Mouse (Mus musculus) inflammation-experienced regulatory T-cells, adult 6 months (primary cell): Measurements from ENCODE around the gene Opa1. TPM values are rescaled to one million over a fixed set of nuclear protein-coding genes. Genes with fewer than 3 reads are reported as not detected.

Experiments
- ATAC-seq: one replicate; pipeline ENCODE4 v1.8.0; 2017
- polyA plus RNA-seq, 3 experiments: library from polyadenylated mRNA; unstranded; fragments of 100-300 nt; shearing (Covaris generic); gene quantifications; one replicate each; pipeline ENCODE4 v1.2.1; 2017

The Opa1 gene
- polyA plus RNA-seq: 10 to 100 TPM; 20.3 to 27.0 (median 23.1) TPM

DNA sequence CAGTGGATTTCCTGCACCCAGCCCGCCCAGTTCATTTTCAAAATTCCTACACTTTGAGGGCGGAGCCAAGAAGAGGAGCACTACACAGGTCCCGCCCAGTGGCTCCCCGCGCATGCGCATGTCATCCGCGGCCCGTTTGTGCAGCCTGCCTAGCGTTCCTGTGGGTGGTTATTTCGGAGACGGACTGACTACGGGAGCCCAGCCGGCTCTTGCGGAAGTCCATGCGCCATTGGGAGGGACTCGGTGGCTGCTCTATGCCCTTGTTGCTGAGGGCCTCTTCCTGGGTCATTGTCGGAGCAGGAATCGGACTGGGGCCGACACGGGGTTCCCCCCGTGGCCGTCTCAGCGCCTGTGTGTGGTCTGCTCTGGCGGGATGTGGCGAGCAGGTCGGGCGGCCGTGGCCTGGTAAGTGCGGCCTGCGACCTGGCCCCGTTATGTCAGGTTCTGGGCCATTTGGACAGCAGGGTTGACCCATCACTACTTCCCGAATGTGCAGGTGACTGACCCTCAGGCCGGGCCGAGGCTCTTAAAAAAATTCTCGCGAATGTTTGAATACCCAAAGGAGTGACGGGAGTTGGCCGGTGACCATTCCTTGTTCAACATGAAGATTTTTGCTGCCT, at the start of gene Opa1:
Gene Opa1, plus strand, starts transcription at position 168 of the 620 bp plus-strand sequence.
- ATAC-seq: peak; percentile 97

DNA sequence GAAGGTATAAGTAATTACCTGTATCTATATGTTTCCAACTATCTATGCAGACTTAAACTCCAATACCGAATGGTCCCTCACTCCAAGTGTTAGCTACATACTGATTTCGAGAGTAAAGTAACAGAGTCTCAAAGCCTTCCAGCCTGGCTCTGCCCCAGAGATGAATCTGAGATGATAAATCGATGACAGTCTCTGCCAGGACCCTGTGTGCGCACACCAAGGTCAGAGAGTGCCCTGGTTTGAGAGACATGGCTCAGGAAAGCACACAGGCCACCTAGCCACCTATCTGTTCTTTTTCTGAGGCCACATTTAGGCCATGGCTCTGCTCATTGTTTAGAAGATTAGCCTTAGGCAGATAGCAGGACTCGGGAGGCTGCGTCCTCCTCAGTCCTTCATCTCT, 45.5 kb upstream of the Opa1 start:
- no peak for ATAC-seq

DNA sequence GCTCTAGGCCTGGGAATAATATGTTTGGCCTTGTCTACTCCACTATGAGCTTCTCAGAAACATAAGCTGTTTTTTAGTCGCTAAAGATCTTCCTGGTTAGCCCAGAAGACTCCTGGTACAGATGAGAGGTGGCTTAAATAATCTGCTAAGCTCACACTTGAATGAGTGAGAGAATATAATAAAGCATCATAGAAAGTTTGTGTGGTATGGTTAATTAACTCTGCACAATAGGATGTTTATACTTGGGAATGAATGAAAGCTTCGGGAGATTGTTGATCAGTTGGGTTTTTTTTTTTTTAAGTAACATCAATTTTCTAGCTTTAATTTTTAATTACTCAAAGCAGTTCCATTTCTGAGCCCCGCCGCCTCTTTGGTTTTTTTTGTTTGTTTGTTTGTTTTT, 43.3 kb upstream of the Opa1 start:
- ATAC-seq: no peak

DNA sequence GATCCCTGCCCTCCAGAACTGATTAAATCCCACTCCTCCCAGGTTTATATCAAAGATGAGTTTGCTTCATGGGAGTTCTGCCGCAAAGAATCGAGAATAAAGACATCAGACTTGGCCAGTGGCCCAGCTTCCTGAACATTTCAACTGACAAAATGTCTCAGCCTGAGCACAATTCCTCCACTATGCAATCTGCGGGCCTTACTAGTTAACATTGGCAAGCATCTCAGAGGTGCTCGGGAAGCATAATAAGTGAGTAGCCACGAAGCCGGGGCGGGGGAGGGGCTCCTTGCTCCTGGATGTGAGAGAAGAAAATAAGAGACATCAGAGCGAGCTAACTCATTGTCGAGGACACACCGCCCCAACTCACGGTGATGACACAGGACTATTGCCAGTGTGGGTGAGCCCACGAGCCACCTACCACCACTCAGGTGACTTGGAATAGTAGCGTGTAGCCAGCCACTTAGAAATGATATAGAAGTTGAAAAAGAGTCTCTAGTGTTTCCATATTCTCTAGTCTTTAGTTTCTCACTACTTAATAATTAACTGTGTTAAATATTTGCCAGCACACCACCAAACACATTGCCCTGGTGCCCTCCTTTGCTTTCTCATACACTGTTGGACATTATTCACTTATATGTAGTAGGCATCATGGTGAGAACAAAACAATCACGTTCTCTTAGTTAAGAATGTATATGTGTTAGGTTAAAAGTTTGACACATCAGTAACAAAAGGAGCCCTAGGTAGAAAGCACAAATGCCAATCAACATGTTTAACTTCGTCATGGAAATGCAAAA, 42.5 kb upstream of the Opa1 start:
- no peak for ATAC-seq

DNA sequence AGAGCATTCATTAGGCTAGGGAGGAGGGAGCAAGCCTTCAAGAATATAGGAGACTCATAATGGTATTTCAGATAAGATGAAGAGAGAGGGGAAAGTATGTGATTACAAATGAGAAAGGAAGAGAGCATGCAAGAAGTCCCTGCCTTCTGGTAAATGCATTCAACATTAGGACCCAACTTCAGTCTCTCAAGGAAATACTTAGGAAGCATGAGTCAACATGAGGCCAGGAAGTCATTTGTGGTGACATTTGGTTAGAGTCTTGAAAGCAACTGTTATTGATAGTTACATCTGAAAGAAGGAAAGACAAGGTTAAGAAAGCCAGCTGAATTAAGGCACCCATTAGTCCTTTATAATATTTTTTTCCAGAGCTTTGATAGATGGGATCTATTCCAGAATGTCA, 39.2 kb upstream of the Opa1 start:
- no peak for ATAC-seq

DNA sequence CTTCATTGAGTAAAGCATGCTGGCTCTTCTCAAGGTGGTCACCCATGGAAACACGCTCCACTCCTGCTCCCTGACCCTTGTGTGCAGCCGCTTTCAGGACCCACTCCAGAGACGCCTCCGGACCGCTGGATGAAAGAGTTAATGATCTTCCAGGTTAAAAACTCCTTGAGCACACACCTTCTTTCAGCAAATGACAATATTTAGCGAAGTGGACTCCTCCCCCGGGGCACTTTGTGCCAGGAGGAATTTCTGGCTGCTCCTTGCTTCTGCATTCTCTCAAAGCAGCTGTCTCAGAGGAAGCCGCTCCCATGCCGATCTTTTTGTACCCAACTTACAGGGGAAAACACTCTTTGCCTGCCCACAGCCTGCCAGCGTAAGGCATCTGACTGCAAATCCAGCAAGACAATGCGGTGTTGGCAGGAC, 37.9 kb upstream of the Opa1 start:
- ATAC-seq: no peak

DNA sequence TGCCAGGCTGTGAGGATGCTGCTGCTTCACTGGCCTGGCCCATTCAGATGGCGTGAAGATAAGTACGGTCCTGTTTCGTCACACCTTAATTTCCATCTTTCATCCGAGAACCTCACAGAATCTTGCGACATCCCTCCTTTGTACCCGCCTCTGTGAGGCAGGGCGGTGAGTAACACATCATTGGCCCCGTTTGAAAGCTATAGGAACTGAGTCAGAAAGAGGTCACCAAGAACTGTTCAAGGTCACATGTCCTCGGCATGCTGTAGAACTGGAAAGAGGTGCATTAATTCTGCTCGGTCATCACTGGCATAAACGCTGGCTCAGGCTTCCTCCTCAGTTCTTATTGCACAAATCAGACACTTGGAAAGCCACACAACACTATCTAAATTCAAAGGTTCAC, 34.3 kb upstream of the Opa1 start, which contains the start of gene Atp13a4:
Gene Atp13a4, minus strand, starts transcription at position 36 of the 400 bp plus-strand sequence.
- no peak for ATAC-seq

DNA sequence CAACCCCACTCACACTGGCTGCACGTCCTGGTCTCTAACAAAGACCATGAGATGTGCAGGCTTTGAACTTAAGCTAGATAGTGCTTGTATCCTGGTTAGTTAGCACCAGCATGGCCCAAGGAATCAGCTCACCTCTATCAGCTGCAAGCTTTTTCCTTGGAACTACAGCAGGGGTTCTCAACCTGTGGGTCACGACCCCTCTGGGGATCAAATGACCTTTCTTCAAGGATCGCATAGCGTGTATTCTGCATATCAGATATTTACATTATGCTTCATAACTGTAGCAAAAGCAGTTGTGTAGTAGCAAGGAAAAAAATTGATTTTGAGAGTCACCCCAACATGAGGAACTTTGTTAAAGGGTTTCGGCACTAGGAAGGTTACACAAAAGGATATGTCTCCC, 19.5 kb upstream of the Opa1 start:
- ATAC-seq: no peak

DNA sequence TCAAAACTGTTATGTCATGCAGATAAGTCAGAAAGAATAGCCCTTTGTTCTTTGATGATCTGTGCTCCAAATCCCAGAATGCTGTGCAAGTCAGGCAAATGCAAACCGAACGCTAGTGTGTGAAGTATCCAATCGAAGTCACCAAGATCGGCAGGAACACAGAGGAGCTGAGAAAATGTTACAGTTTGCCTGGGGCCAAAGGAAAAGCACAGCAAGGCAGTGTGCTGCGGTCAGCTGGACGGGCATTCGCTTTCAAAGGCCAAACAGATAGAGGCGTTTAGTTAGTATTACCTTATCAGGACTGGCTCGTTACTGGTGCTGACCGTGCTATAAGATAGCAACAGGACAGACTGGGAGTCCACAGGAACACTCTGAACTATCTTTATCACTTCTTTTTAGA, 18.7 kb upstream of the Opa1 start:
- ATAC-seq: no peak

DNA sequence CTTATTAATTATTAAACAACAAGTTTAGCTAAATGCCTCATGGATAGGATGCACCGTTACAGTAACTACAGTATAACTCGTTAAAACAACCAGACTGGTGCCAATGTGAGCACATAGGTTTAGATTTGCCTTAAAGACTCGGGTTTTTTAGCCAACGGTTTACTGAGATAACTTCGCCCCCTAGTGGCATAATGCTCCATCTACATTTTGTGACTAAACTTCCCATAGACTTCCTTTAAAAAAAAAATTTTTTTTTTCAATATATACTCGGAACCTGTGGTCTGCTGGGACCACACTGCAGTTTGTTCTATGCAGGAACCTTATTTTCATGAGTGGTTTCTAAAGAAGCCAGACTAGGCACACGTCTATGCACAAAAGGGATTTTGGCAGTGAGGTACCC, 18.3 kb upstream of the Opa1 start:
- ATAC-seq: no peak

DNA sequence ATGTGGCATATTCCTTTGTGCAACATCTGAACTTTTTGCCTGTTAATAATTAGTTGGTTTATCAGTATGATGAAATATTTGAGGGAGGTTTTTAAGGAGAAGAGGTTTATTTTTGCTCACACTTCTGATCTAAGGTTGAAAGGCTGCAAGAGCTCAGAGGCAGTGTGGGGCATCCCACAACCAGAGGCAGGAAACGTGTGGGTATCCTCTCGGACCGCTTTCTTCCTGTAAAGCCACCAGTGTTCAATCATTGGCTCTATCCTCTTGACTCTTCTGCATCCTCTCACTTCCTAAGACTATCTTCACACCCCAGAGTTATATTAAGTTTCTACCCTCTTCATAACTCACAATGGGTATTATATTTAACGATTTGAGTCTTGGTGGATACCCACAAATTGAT, 5.1 kb upstream of the Opa1 start:
- ATAC-seq: no peak

DNA sequence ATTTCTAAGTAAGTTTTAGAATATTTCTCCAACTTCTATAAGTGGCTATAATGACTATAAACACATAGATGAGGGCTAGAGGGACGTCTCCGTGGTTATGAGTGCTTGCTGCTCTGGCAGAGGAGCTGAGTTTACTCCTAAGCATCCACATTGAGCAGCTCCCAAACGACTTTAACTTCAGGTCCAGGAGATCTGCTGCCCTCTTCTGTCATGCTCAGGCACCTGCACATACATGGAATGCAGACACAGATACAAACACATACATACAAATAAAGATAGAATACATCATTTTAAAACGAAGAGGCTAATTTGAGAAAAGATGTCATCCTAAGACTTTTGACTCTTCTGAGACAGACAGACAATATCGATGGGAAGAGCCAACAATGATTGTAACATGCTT, 3.5 kb upstream of the Opa1 start:
- ATAC-seq: no peak

DNA sequence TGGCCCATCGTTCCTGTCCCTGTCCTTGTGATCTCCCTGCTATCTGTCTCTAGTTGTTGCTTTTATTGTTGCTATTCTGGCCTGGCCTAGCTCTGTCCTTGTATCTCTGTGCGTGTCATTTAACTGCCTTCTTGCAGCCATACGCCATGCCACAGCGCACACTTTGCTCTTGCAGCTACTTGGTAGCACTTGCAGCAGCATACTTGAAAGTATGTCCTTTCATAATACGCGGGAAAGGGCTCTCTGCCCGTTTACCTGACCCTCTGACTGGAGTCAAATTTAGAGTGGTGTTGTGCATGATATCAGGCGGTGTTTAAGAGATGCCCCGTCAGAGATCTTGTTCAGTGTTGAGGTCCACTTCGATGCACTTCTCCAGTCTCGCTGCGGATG, 648 bp downstream of the Opa1 start:
- ATAC-seq: no peak

DNA sequence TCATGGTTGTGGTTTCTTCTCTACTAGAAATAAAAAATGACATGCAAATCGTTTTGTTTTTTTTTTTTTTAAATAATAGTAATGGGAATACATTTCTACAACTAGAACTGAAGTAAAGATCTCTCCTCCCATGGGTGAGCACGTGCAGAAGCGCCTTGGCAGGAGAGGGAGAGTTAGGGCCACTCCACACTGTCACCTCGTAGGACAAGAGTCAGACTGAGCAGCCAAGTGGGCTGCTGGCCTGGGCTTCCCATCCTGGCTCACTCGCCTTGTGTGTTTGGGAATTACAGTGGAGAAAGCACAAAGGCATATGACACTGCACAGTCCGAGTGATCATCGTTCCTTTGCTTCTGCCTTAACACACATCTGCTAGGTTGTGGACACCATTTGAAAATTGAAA, 13.0 kb downstream of the Opa1 start:
- no peak for ATAC-seq

DNA sequence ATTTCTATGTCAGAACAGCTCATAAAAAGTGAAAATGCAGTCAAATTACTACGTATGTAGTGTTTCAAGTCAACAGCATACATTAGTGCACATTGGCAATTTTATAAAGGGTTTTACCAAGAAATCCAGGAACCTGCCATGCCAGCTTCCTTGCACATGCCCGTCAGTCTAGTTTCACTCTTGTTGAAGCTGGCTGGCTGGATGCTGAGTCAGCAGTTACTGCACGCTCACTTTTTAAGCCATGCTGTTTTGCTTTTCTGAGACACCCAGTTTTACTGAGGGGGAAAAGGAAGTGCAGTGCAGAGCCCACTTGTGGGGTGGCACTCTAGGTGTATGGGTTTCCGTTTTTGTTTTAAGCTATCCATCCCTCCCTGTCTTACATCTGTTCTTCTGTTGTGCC, 18.0 kb downstream of the Opa1 start:
- no peak for ATAC-seq

DNA sequence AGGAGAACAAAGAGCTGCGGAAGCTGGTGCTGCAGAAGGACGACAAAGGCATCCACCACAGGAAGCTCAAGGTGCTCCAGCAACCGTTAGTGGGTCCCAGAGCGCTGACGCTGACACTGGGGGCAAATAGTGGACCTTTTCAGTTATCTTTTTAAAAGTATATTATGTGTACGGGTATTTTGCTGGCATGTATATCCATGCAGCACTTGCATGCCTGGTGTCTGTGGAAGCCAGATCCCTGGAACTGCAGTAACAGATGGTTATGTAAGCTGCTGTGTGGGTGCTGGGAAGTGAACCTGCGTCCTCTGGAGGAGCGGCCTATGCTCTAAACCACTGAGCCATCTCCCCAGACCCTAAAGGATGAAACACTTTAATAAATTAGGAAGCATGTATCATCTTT, 26.4 kb downstream of the Opa1 start:
- no peak for ATAC-seq

DNA sequence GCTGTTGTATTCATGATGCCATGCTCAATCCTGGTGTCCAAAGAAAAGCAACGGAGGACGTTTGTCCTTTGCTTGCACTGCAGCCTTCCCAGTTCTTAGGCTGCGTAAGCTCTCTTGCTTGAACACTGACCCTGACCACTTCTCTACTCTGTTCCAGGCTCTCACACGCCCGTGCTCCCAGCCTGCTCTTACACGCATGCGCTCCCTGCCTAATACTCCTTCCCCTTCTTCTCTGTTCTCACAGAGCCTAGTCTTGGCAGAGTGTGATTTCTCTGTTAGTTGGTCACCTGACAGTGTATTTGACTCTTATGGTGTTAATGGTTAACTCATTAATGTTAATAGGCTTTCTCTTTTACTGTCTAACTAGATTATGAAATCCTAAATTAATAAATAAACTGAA, 28.0 kb downstream of the Opa1 start:
- ATAC-seq: no peak

DNA sequence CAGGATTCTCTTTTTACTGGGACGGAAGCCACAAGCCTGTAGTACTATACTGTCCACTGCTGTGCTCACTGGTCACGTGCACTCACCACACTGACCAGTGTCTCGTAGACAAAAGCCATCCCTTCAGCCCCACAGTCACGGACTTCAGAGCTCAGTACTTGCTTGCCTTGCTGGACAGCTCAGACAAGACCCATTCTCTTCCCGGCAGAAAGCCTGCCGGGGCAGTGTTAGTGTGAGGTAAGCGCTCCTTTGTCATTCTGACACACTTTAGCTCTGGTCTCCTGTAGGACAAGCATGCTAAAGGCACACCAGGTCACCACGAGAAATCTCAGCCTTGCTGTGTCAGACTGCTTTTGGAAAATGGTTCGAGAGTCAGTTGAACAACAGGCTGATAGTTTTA, 35.6 kb downstream of the Opa1 start:
- no peak for ATAC-seq

DNA sequence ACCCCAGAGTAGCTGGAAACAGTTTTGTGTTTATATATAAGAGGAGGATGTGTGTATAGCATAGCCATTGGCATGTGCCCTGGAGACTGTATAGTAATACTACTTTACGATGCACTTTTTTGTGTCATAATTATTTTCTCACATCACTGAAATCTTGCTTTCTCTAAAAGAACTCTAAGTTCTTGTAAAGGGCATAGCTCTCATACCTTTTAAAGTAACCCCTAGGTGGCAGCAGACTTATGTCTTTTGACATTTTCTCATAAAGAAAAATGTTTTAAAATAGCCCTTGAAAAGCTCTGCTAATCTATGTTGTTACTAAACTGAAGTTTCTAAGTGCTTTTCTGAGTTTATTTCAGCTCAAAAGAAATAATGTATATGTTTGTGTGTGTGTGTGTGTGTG, 49.9 kb downstream of the Opa1 start:
- ATAC-seq: no peak

DNA sequence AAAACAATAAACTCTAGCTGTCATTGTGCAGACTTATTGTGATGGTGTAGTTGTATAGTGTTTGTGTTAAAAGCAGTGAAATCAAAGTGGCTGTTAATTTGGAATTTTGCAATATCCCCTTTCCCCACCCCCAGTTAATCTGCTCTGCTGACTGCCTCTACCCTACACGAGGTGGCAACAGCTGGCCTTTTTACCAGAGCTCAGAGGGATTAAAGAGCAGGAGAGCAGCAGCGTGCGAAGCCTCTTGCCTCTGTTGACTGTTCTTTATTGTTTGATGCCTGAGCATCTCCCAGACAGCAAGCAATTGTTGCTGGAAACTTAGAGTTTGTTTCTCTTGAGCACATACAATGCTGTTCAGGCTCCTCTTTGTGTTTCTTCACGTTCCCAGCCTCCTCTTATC, 56.6 kb downstream of the Opa1 start:
- ATAC-seq: no peak

DNA sequence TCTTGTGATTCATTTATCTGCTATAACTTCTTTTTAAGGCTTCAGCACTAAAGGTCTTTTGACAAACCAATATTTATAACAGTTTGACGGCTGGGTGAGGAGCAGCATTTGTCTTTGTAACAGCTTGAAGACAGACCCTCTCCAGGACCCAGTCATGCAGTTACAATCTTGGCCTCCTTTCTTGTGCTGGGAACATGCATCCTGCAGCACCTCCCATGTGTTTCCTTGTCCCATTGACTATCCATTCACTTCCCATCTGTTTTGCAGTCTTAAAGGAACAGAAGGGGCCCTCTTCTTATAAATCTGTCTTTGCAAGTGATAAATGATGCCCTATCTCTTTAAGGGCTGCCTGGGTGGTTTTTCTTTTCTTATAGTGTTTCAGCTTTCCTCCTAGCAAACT, 63.2 kb downstream of the Opa1 start:
- ATAC-seq: no peak

DNA sequence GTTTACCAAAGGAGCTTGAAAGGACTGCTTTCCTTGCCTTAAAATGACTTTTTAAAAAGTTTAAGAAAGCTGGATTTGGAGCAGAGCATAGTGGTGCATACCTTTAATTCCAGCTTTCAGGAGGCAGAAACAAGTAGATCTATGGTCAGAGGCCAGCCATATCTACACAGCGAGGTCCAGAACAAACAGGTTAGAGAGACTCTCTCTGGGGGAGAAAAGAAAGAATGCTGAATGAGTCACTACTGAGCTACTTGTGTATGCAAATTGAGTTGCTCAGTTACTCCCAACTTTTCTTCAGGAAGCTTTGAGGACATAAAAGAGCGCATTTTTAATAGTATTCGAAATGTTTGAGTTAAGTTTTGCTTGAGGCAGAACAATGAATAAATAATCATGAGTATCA, 65.7 kb downstream of the Opa1 start:
- no peak for ATAC-seq

DNA sequence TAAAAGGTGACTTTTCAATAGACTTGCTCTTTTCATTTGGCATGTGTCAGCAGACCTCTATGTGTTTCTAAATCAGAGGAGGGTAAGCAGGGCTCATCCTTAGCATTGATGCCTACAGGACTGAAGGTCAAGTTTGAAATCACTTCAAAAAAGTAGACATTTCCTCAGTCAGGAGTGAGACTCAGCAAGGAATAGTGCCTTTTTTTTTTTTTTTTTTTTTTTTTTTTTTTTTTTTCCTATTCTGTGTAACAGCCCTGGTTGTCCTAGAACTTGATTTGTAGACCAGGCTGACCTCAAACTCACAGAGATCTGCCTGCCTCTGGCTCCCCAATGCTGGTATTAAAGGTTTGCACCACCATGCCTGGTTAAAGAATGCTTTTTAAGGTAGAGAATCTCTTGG, 67.1 kb downstream of the Opa1 start:
- ATAC-seq: no peak

DNA sequence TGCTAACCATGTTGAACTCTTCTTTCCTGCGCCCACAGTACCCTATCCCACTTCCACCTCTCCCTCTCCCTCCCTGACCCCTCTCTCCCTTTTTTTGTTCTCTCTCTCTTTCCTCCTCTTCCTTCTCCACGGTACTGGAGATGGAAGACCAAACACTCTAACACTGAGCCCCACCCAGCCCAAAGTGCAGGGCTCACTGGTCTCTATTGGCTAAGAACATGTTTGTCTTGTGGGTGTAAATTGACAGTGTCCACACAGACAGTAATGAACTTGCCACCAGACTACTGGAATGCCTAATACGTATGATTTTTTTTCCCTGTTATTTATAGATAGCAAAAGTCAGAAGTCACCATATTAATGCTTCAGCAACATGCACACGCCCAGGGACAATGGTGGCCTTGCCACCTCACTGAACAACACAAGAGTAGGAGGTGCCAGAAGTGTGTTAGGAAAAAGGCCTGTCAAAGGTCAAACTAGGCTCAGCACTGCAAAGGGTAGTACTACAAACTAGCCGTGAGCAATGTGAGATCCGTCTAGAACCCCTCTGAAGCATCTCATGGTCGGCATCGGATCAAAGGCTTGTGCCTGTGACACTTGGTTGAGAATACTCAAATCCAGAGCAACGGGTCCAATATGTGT, 77.2 kb downstream of the Opa1 start:
- ATAC-seq: no peak
